In the genomic region with DNA sequence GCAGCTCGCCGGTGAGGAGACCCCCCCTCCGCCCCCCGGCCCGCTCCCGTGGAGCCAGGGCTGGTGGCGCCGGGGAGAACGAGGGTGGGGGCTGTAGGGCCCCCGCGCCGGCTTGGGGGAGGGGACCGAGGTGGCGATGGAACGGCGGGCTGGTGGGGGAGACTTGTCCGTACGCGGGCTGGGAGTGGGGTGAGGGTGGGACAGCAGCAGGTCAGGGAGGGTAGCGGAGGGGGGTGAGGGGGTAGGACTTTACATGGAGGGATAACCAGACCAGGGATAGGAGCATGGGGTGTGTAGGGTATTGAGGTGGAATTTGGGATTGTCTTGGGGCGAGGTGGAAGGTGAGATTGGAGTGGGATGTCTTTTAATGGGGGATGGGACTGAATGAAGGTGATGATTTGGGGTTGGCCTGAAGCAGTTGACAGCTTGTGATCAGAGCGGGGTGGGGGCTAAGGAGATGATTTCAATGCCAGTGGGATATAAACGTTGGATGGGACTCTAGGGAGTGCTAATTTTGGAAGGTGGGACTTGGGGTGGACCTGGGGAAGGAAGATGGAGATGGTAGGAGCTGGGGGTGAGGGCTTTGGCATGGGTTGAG, we compare ENCODE assay signal across 8 mouse cellular contexts. TPM values are rescaled to one million over a fixed set of nuclear protein-coding genes. Genes with fewer than 3 reads are reported as not detected.
DNase-seq lines count a peak whose midpoint lies in the region; ATAC-seq and TF ChIP-seq lines count a peak whose summit lies in the region.

No protein-coding gene starts in this region.

- 1% methylated on average over 23 of the region's 23 CpGs for WGBS in heart, embryonic 13.5 days
- under 1% methylated on average over 23 of the region's 23 CpGs for WGBS in kidney, postnatal 0 days
- WGBS in neural tube, embryonic 14.5 days = 0% methylated on average over 19 of the region's 23 CpGs

- no peaks in the 10 kb centered on the region for H3K27me3 ChIP-seq in heart, embryonic 13.5 days (replicated peaks)
- no peaks in the 10 kb centered on the region for H3K27me3 ChIP-seq in ES-Bruce4 (ENCODE audit: control insufficient read depth, insufficient read depth, low read length, poor library complexity, severe bottlenecking)
- no peaks in the 10 kb centered on the region for H3K27me3 ChIP-seq in kidney, postnatal 0 days (ENCODE audit: insufficient read depth, low read length)
- no peaks in the 10 kb centered on the region for H3K27me3 ChIP-seq in neural tube, embryonic 14.5 days (ENCODE audit: control insufficient read depth, insufficient read depth, low read length)

- TF ChIP-seq POLR2A in ES-Bruce4 (IDR thresholded peaks at IDR 0.05; ENCODE audit: insufficient read depth, low read length) = no peak

- ATAC-seq in heart, embryonic 13.5 days (ENCODE audit: extremely low read depth, insufficient number of reproducible peaks, low FRiP score, low TSS enrichment) = peak; percentile 29
- ATAC-seq in erythroblast, adult 5-6 weeks (replicated peaks; ENCODE audit: low FRiP score, poor library complexity, severe bottlenecking) = peak; percentile 13; the same call in 1 of the 2 replicates
- ATAC-seq in kidney, postnatal 0 days (replicated peaks; ENCODE audit: low FRiP score, low read depth) = peak; percentile 34
- ATAC-seq in neural tube, embryonic 14.5 days (ENCODE audit: low read depth) = no peak; the same call in 1 of the 2 replicates

- peaks cover 17% of the 10 kb centered on the region for H3K4me1 ChIP-seq in heart, embryonic 13.5 days
- peaks cover 3% of the 10 kb centered on the region for H3K4me1 ChIP-seq in ES-Bruce4 (ENCODE audit: control insufficient read depth, insufficient read depth, low read length)
- H3K4me1 ChIP-seq in kidney, postnatal 0 days (replicated peaks; ENCODE audit: insufficient read depth, low read length) = peaks cover 12% of the 10 kb centered on the region
- H3K4me1 ChIP-seq in neural tube, embryonic 14.5 days (ENCODE audit: control insufficient read depth, insufficient read depth, low read length) = peaks cover 17% of the 10 kb centered on the region

- no peak for TF ChIP-seq EP300 in ES-Bruce4 (IDR thresholded peaks at IDR 0.05; ENCODE audit: insufficient read depth, low read depth, low read length)

- DNase-seq in heart, postnatal 25 days (ENCODE audit: low spot score) = no peak
- DNase-seq in kidney, postnatal 0 days (ENCODE audit: low spot score) = no peak
- DNase-seq in ovary, postnatal 10 days (ENCODE audit: low spot score) = no peak
- no peak for DNase-seq in adipocyte (ENCODE audit: low spot score)

- H3K4me3 ChIP-seq in heart, embryonic 13.5 days = peak overlapping the region; percentile 79
- H3K4me3 ChIP-seq in ES-Bruce4 (ENCODE audit: low read depth, low read length) = peak overlapping the region; percentile 93
- peak overlapping the region; percentile 76 for H3K4me3 ChIP-seq in kidney, postnatal 0 days (replicated peaks; ENCODE audit: low read depth, low read length)
- peak overlapping the region; percentile 63 for H3K4me3 ChIP-seq in neural tube, embryonic 14.5 days (ENCODE audit: low read depth, low read length)

- no peak for TF ChIP-seq CTCF in ES-Bruce4 (IDR thresholded peaks at IDR 0.05; ENCODE audit: low read depth, low read length)
- no peak for TF ChIP-seq CTCF in kidney, postnatal 0 days (IDR thresholded peaks at IDR 0.05; ENCODE audit: low read depth)

- peak overlapping the region; percentile 89 for H3K4me2 ChIP-seq in heart, embryonic 13.5 days
- peak overlapping the region; percentile 81 for H3K4me2 ChIP-seq in kidney, postnatal 0 days (ENCODE audit: low read length)
- H3K4me2 ChIP-seq in neural tube, embryonic 14.5 days (ENCODE audit: low read depth, low read length) = peak overlapping the region; percentile 84

- no peaks in the 10 kb centered on the region for H3K9me3 ChIP-seq in heart, embryonic 13.5 days
- no peaks in the 10 kb centered on the region for H3K9me3 ChIP-seq in ES-Bruce4 (replicated peaks; ENCODE audit: control insufficient read depth, insufficient read depth, low read length, poor library complexity, severe bottlenecking)
- H3K9me3 ChIP-seq in kidney, postnatal 0 days (replicated peaks; ENCODE audit: low read length) = no peaks in the 10 kb centered on the region
- H3K9me3 ChIP-seq in neural tube, embryonic 14.5 days (ENCODE audit: control insufficient read depth, low read length) = no peaks in the 10 kb centered on the region

- intact Hi-C loops in heart, postnatal 25 days (cut with DNase I) = loop anchor here (2.0 to 5.0 kb wide), 2 partner anchors 22 to 90 kb away; no protein-coding TSS in a partner anchor

- peak overlapping the region; percentile 98 for H3K27ac ChIP-seq in heart, embryonic 13.5 days (replicated peaks)
- H3K27ac ChIP-seq in ES-Bruce4 (ENCODE audit: insufficient read depth, low read length) = peak overlapping the region; percentile 73
- H3K27ac ChIP-seq in kidney, postnatal 0 days = peak overlapping the region; percentile 90
- peak overlapping the region; percentile 95 for H3K27ac ChIP-seq in neural tube, embryonic 14.5 days (ENCODE audit: low read depth, low read length)

- H3K9ac ChIP-seq in heart, embryonic 13.5 days = peak overlapping the region; percentile 96
- H3K9ac ChIP-seq in ES-Bruce4 (ENCODE audit: low read depth, poor library complexity, severe bottlenecking) = peak overlapping the region; percentile 84
- H3K9ac ChIP-seq in kidney, postnatal 0 days (ENCODE audit: low read depth, low read length) = peak overlapping the region; percentile 88
- peak overlapping the region; percentile 86 for H3K9ac ChIP-seq in neural tube, embryonic 14.5 days (replicated peaks; ENCODE audit: low read depth, low read length)

- H3K36me3 ChIP-seq in heart, embryonic 13.5 days = no peaks in the 10 kb centered on the region
- H3K36me3 ChIP-seq in ES-Bruce4 (ENCODE audit: control insufficient read depth, insufficient read depth, low read length, poor library complexity, severe bottlenecking) = no peaks in the 10 kb centered on the region
- no peaks in the 10 kb centered on the region for H3K36me3 ChIP-seq in kidney, postnatal 0 days (ENCODE audit: insufficient read depth, low read length)
- H3K36me3 ChIP-seq in neural tube, embryonic 14.5 days (ENCODE audit: control insufficient read depth, insufficient read depth, low read length) = no peaks in the 10 kb centered on the region

RNA-seq across cellular contexts. Expression of a gene that starts 0.5 kb away (rescaled TPM):
- polyA plus RNA-seq in heart, embryonic 13.5 days (2015; fragmentation: Nextera tagmentation; extraction: Ambion mirVana) = 27.8 and 33.6 TPM in 2 replicates
- total RNA-seq in heart, postnatal 25 days (2021) = 10 to 100 TPM; 39.2 to 44.9 TPM
- 27.4 and 35.5 TPM in 2 replicates for polyA plus RNA-seq in ES-Bruce4 (2011; ENCODE audit: insufficient read depth, insufficient read length, low read depth, missing spikeins)
- total RNA-seq in erythroblast, adult 5-6 weeks (2015; ENCODE audit: low replicate concordance) = 7.9 and 8.1 TPM in 2 replicates
- 3.4 and 5.9 TPM in 2 replicates for total RNA-seq in erythroblast, adult 5-6 weeks (2017; ENCODE audit: low replicate concordance)
- 29.1 and 29.7 TPM in 2 replicates for polyA plus RNA-seq in kidney, postnatal 0 days (2015; fragmentation: Nextera tagmentation; extraction: Ambion mirVana)
- 124 and 187 TPM in 2 replicates for polyA plus RNA-seq in neural tube, embryonic 14.5 days (2014; fragmentation: Nextera tagmentation; extraction: Ambion mirVana)

RNA-seq across cellular contexts. Expression of a gene that starts 44.8 kb away (rescaled TPM):
- polyA plus RNA-seq in heart, embryonic 13.5 days (2015; fragmentation: Nextera tagmentation; extraction: Ambion mirVana) = 1.8 and 2.4 TPM in 2 replicates
- total RNA-seq in heart, postnatal 25 days (2021) = 1 to 10 TPM; 2.7 to 4.0 TPM
- 3.9 and 4.0 TPM in 2 replicates for polyA plus RNA-seq in ES-Bruce4 (2011; ENCODE audit: insufficient read depth, insufficient read length, low read depth, missing spikeins)
- not detected in 2 replicates for total RNA-seq in erythroblast, adult 5-6 weeks (2015; ENCODE audit: low replicate concordance)
- total RNA-seq in erythroblast, adult 5-6 weeks (2017; ENCODE audit: low replicate concordance) = not detected in 2 replicates
- polyA plus RNA-seq in kidney, postnatal 0 days (2015; fragmentation: Nextera tagmentation; extraction: Ambion mirVana) = 4.6 and 5.1 TPM in 2 replicates
- 21.7 and 26.3 TPM in 2 replicates for polyA plus RNA-seq in neural tube, embryonic 14.5 days (2014; fragmentation: Nextera tagmentation; extraction: Ambion mirVana)
